Mouse (Mus musculus) neural tube, embryonic 14.5 days (tissue): Measurements from ENCODE around the gene Bcat2. TPM values are rescaled to one million over a fixed set of nuclear protein-coding genes. Genes with fewer than 3 reads are reported as not detected.
A peak's percentile ranks its signal among the peaks of the same experiment; 100 is the strongest.

Experiments used
- ATAC-seq: fragments of 200-750 bp; cut with Nextera tagmentation; 2 replicates; pipeline ENCODE4 v1.8.0; 2017; ENCODE audit warnings: low read depth, mild to moderate bottlenecking, moderate TSS enrichment, moderate library complexity
- H3K27ac ChIP-seq: fragments of 300-500 bp; sonication (generic); 2 replicates; pipeline ENCODE4 v1.5.1; 2014; ENCODE audit warnings: low read depth, mild to moderate bottlenecking, control low read depth, low read length, moderate library complexity, mixed read lengths
- H3K27me3 ChIP-seq: fragments of 300-500 bp; sonication (generic); 2 replicates; pipeline ENCODE4 v1.6.1; 2014; ENCODE audit warnings: low read length; ENCODE audit not compliant: control insufficient read depth, insufficient read depth
- H3K36me3 ChIP-seq: fragments of 300-500 bp; sonication (generic); 2 replicates; pipeline ENCODE4 v1.6.1; 2014; ENCODE audit warnings: low read length, mixed read lengths; ENCODE audit not compliant: control insufficient read depth, insufficient read depth
- H3K4me1 ChIP-seq: fragments of 300-500 bp; sonication (generic); 2 replicates; pipeline ENCODE4 v1.6.1; 2014; ENCODE audit warnings: low read length; ENCODE audit not compliant: control insufficient read depth, insufficient read depth
- H3K4me2 ChIP-seq: fragments of 300-500 bp; sonication (generic); 2 replicates; pipeline ENCODE4 v1.6.1; 2014; ENCODE audit warnings: mild to moderate bottlenecking, low read depth, low read length, control low read depth
- H3K4me3 ChIP-seq: fragments of 300-500 bp; sonication (generic); 2 replicates; pipeline ENCODE4 v1.5.1; 2014; ENCODE audit warnings: low read depth, low read length, control low read depth, mixed read lengths
- H3K9ac ChIP-seq: fragments of 300-500 bp; sonication (generic); replicated peaks from 2 replicates; pipeline ENCODE4 v1.6.1; 2014; ENCODE audit warnings: low read depth, mild to moderate bottlenecking, control low read depth, low read length, mixed read lengths
- H3K9me3 ChIP-seq: fragments of 300-500 bp; sonication (generic); 2 replicates; pipeline ENCODE4 v1.6.1; 2016; ENCODE audit warnings: low read length; ENCODE audit not compliant: control insufficient read depth
- WGBS: fragments of 180-500 bp; shearing (Covaris S2); extraction: QIAGEN DNeasy Blood & Tissue Kit; methylation state at CpG from one replicate; pipeline ENCODE4 v1.1.7; 2014; 5-methylcytosine and 5-hydroxymethylcytosine counted together
- polyA plus RNA-seq: library from polyadenylated mRNA; unstranded; fragments of >200 nt; fragmentation: Nextera tagmentation; extraction: Ambion mirVana; gene quantifications from 2 replicates; pipeline ENCODE4 v1.2.1, GENCODE M21; 2014

The Bcat2 gene
- polyA plus RNA-seq, 1 experiment from 2014 or later = 15.8 TPM

- H3K4me1 ChIP-seq = peaks cover 5% of the 10 kb centered on the region; the same call in 1 of the 2 replicates
- peak overlapping the region; percentile 72 for H3K4me2 ChIP-seq
- no peaks in the 10 kb centered on the region for H3K36me3 ChIP-seq
- peak overlapping the region; percentile 34; the same call in 1 of the 2 replicates for H3K27ac ChIP-seq
- H3K9me3 ChIP-seq = no peaks in the 10 kb centered on the region
- H3K9ac ChIP-seq = no peak overlapping the region
- peak overlapping the region; percentile 40; the same call in 1 of the 2 replicates for H3K4me3 ChIP-seq
- no peaks in the 10 kb centered on the region; the same call in 1 of the 2 replicates for H3K27me3 ChIP-seq
- ATAC-seq = no peak
- WGBS = 82% methylated on average over 10 of the region's 10 CpGs
These were observed 1.1 kb upstream of the Bcat2 start for GRCm38 (mm10) chr7:45568601-45569473.

GRCm38 (mm10) chr7:45571966-45572365 lies 2.0 kb downstream of the Bcat2 start:
- peaks cover 5% of the 10 kb centered on the region; the same call in 1 of the 2 replicates for H3K4me1 ChIP-seq
- no peak overlapping the region for H3K4me2 ChIP-seq
- no peak overlapping the region for H3K4me3 ChIP-seq
- no peaks in the 10 kb centered on the region for H3K9me3 ChIP-seq
- no peak overlapping the region for H3K9ac ChIP-seq
- WGBS = 58% methylated on average over 1 of the region's 1 CpGs
- H3K27ac ChIP-seq = no peak overlapping the region
- no peak for ATAC-seq
- H3K36me3 ChIP-seq = no peaks in the 10 kb centered on the region; the same call in 1 of the 2 replicates
- no peaks in the 10 kb centered on the region; the same call in 1 of the 2 replicates for H3K27me3 ChIP-seq

- no peak for ATAC-seq
- Histone ChIP-seq H3K4me2 (no peak overlapping the region), H3K36me3 (peaks cover 4% of the 10 kb centered on the region; the same call in 1 of the 2 replicates), H3K9me3 (no peaks in the 10 kb centered on the region), H3K27ac (no peak overlapping the region), H3K4me1 (peaks cover 5% of the 10 kb centered on the region; the same call in 1 of the 2 replicates), H3K9ac (no peak overlapping the region), H3K4me3 (no peak overlapping the region), H3K27me3 (no peaks in the 10 kb centered on the region; the same call in 1 of the 2 replicates)
- 86% methylated on average over 8 of the region's 8 CpGs for WGBS
These were observed 4.0 kb downstream of the Bcat2 start for GRCm38 (mm10) chr7:45573954-45574353.

- 85% methylated on average over 15 of the region's 15 CpGs for WGBS
- Histone ChIP-seq H3K4me1 (peaks cover 5% of the 10 kb centered on the region; the same call in 1 of the 2 replicates), H3K9ac (0 out of 2 replicates have a peak overlapping the region, but pooled peaks have one; percentile 7), H3K27me3 (no peaks in the 10 kb centered on the region; the same call in 1 of the 2 replicates), H3K4me2 (no peak overlapping the region), H3K9me3 (no peaks in the 10 kb centered on the region), H3K27ac (no peak overlapping the region), H3K4me3 (no peak overlapping the region), H3K36me3 (peaks cover 4% of the 10 kb centered on the region; the same call in 1 of the 2 replicates)
- ATAC-seq = no peak
These were observed 4.8 kb downstream of the Bcat2 start for GRCm38 (mm10) chr7:45574472-45575379.

- 93% methylated on average over 6 of the region's 6 CpGs for WGBS
- H3K27ac ChIP-seq = no peak overlapping the region
- no peak overlapping the region for H3K4me3 ChIP-seq
- no peaks in the 10 kb centered on the region for H3K9me3 ChIP-seq
- peaks cover 3% of the 10 kb centered on the region; the same call in 1 of the 2 replicates for H3K36me3 ChIP-seq
- no peaks in the 10 kb centered on the region for H3K27me3 ChIP-seq
- no peak overlapping the region for H3K9ac ChIP-seq
- ATAC-seq = no peak
- H3K4me1 ChIP-seq = no peaks in the 10 kb centered on the region
- no peak overlapping the region for H3K4me2 ChIP-seq
These were observed 16.0 kb downstream of the Bcat2 start for GRCm38 (mm10) chr7:45585923-45586322.

- ATAC-seq = no peak
- 91% methylated on average over 23 of the region's 23 CpGs for WGBS
- H3K9ac ChIP-seq = no peak overlapping the region
- no peak overlapping the region for H3K4me3 ChIP-seq
- H3K27me3 ChIP-seq = no peaks in the 10 kb centered on the region
- H3K27ac ChIP-seq = no peak overlapping the region
- peaks cover 3% of the 10 kb centered on the region; the same call in 1 of the 2 replicates for H3K36me3 ChIP-seq
- H3K4me2 ChIP-seq = no peak overlapping the region
- no peaks in the 10 kb centered on the region for H3K9me3 ChIP-seq
- H3K4me1 ChIP-seq = no peaks in the 10 kb centered on the region
These were observed 18.0 kb downstream of the Bcat2 start for GRCm38 (mm10) chr7:45587631-45588592.

- WGBS = 5% methylated on average over 19 of the region's 19 CpGs
- no peaks in the 10 kb centered on the region for H3K4me1 ChIP-seq
- H3K9me3 ChIP-seq = no peaks in the 10 kb centered on the region
- H3K27me3 ChIP-seq = no peaks in the 10 kb centered on the region
- peak overlapping the region; percentile 70 for H3K27ac ChIP-seq
- H3K36me3 ChIP-seq = peaks cover 3% of the 10 kb centered on the region; the same call in 1 of the 2 replicates
- H3K4me2 ChIP-seq = peak overlapping the region; percentile 60
- peak overlapping the region; percentile 25 for H3K4me3 ChIP-seq
- ATAC-seq = peak; percentile 98
- H3K9ac ChIP-seq = no peak overlapping the region
These were observed 19.2 kb downstream of the Bcat2 start for GRCm38 (mm10) chr7:45589173-45589572.

GRCm38 (mm10) chr7:45589898-45590297 lies 19.9 kb downstream of the Bcat2 start:
- H3K27me3 ChIP-seq = no peaks in the 10 kb centered on the region
- H3K27ac ChIP-seq = no peak overlapping the region
- H3K36me3 ChIP-seq = peaks cover 2% of the 10 kb centered on the region; the same call in 1 of the 2 replicates
- H3K9ac ChIP-seq = no peak overlapping the region
- H3K4me1 ChIP-seq = no peaks in the 10 kb centered on the region
- no peak overlapping the region for H3K4me3 ChIP-seq
- H3K9me3 ChIP-seq = no peaks in the 10 kb centered on the region
- no peak for ATAC-seq
- no peak overlapping the region for H3K4me2 ChIP-seq
- 95% methylated on average over 5 of the region's 5 CpGs for WGBS
